ENCODE assay signal across 14 mouse cellular contexts in the genomic region with DNA sequence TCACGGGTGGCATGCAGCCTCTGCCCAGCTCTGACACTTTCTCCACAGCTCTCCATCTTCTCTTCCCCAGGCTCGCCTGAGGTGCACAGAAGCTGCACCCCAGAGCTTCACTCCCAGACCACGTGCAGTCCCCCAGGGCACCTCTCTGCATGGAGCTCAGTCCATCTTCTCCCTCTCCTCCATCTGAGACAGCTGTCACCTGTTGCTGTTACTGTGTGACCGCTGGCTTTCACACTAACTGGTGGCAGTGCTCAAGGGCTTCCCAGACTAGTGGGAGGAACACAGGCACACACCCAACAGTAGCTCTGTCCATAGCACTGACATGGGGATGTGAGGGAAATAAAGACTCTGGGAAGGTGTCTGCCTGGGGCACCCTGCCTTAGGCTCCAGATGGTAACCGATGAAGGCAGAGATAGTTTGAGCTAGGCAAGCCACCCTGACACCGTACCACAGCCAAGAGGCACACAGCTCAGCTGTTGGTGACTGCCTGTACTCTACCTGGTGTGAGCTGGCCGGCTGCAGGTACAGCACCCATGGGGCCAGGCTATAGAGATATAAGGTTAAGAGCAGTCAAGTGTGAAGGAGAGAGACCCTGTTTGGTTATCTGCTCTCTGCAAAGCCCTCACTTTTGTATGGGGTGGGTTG.
DNase-seq lines count a peak whose midpoint lies in the region; ATAC-seq and TF ChIP-seq lines count a peak whose summit lies in the region.
"Had no signal": no experiment of that assay in that cellular context is flagged by ENCODE, and none has a peak within 500 bp of the region (broad histone marks: within the 10 kb centered on the region; RNA-seq: fewer than 3 reads in every experiment).

No protein-coding gene starts in this region.

- no peak for ATAC-seq in heart, embryonic 11.5 days (replicated peaks; ENCODE audit: insufficient number of reproducible peaks, low FRiP score, low TSS enrichment)
- ATAC-seq in liver, embryonic 15.5 days (ENCODE audit: insufficient read depth) = no peak
- ATAC-seq: midbrain, embryonic 13.5 days had no signal

- no peak overlapping the region for H3K4me2 ChIP-seq in heart, embryonic 11.5 days
- H3K4me2 ChIP-seq in liver, embryonic 15.5 days = no peak overlapping the region
- H3K4me2 ChIP-seq: midbrain, embryonic 13.5 days; neural tube, embryonic 13.5 days had no signal

- intact Hi-C loops in heart, postnatal 25 days (cut with DNase I) = loop anchor here (5.0 kb wide), 2 partner anchors 84 to 129 kb away; no protein-coding TSS in a partner anchor

- H3K4me1 ChIP-seq in heart, embryonic 11.5 days (ENCODE audit: control insufficient read depth, insufficient read depth, low read length) = peaks cover 20% of the 10 kb centered on the region
- H3K4me1 ChIP-seq in liver, adult 2 months (ENCODE audit: control insufficient read depth, insufficient read depth, low read length) = peaks cover 6% of the 10 kb centered on the region; the same call in 1 of the 2 replicates
- H3K4me1 ChIP-seq in embryonic facial prominence, embryonic 10.5 days = peaks cover 52% of the 10 kb centered on the region
- H3K4me1 ChIP-seq in liver, embryonic 15.5 days (replicated peaks) = peaks cover 12% of the 10 kb centered on the region
- no peaks in the 10 kb centered on the region for H3K4me1 ChIP-seq in cerebellum, adult 2 months (ENCODE audit: control insufficient read depth, insufficient read depth, low read length)

- 0 out of 2 replicates have a peak overlapping the region, but pooled peaks have one; percentile 86 for H3K27ac ChIP-seq in heart, embryonic 11.5 days (ENCODE audit: low read depth, low read length)
- H3K27ac ChIP-seq in liver, adult 2 months (replicated peaks; ENCODE audit: insufficient read depth, low read depth, low read length) = peak overlapping the region; percentile 96
- H3K27ac ChIP-seq in embryonic facial prominence, embryonic 10.5 days (replicated peaks) = 0 out of 2 replicates have a peak overlapping the region, but pooled peaks have one; percentile 24
- 0 out of 2 replicates have a peak overlapping the region, but pooled peaks have one; percentile 76 for H3K27ac ChIP-seq in liver, embryonic 15.5 days (replicated peaks)
- H3K27ac ChIP-seq in cerebellum, adult 2 months (ENCODE audit: insufficient read depth, low read length) = no peak overlapping the region
- H3K27ac ChIP-seq: left cerebral cortex, adult 2 months; midbrain, embryonic 13.5 days had no signal

- no peak for TF ChIP-seq CTCF in liver, adult 2 months (IDR thresholded peaks at IDR 0.05; ENCODE audit: low read depth, low read length)
- no peak for TF ChIP-seq CTCF in cerebellum, adult 2 months (IDR thresholded peaks at IDR 0.05; ENCODE audit: borderline replicate concordance, insufficient read depth, low read depth, low read length)

- H3K9me3 ChIP-seq in heart, embryonic 11.5 days (replicated peaks; ENCODE audit: control insufficient read depth, low read length) = no peaks in the 10 kb centered on the region
- no peaks in the 10 kb centered on the region for H3K9me3 ChIP-seq in embryonic facial prominence, embryonic 10.5 days
- H3K9me3 ChIP-seq in liver, embryonic 15.5 days (replicated peaks) = no peaks in the 10 kb centered on the region
- H3K9me3 ChIP-seq: midbrain, embryonic 13.5 days; neural tube, embryonic 13.5 days had no signal

- DNase-seq in heart, postnatal 25 days (ENCODE audit: low spot score) = no peak
- DNase-seq in liver, adult 2 months (ENCODE audit: extremely low read depth, low read depth, low spot score) = no peak
- no peak for DNase-seq in liver
- DNase-seq in embryonic facial prominence, embryonic 10.5 days (ENCODE audit: low spot score) = no peak
- no peak for DNase-seq in cerebellum, postnatal 14 days
- no peak for DNase-seq in cerebellum, adult 2 months
- DNase-seq: retina, postnatal 1 day; thymus, adult 18-20 months had no signal

- H3K36me3 ChIP-seq in heart, embryonic 11.5 days (ENCODE audit: control insufficient read depth, insufficient read depth, low read length) = no peaks in the 10 kb centered on the region
- H3K36me3 ChIP-seq in liver, adult 2 months (ENCODE audit: control insufficient read depth, insufficient read depth, low read length) = no peaks in the 10 kb centered on the region
- H3K36me3 ChIP-seq in embryonic facial prominence, embryonic 10.5 days (replicated peaks) = no peaks in the 10 kb centered on the region
- H3K36me3 ChIP-seq in liver, embryonic 15.5 days (replicated peaks) = no peaks in the 10 kb centered on the region
- H3K36me3 ChIP-seq: midbrain, embryonic 13.5 days; neural tube, embryonic 13.5 days had no signal

- 69% methylated on average over 7 of the region's 7 CpGs for WGBS in heart, embryonic 11.5 days (ENCODE audit: insufficient replicate concordance)
- WGBS in liver, adult 2 months = 81% methylated on average over 7 of the region's 7 CpGs
- WGBS in embryonic facial prominence, embryonic 10.5 days = 85% methylated on average over 7 of the region's 7 CpGs
- 46% methylated on average over 7 of the region's 7 CpGs for WGBS in liver, embryonic 15.5 days (ENCODE audit: insufficient replicate concordance)
- 62% methylated on average over 7 of the region's 7 CpGs for WGBS in cerebellum, adult 2 months

- no peak overlapping the region for H3K4me3 ChIP-seq in heart, embryonic 11.5 days (ENCODE audit: low read depth, low read length)
- H3K4me3 ChIP-seq in liver, adult 2 months (ENCODE audit: insufficient read depth, low read depth, low read length) = no peak overlapping the region
- H3K4me3 ChIP-seq in embryonic facial prominence, embryonic 10.5 days = no peak overlapping the region
- H3K4me3 ChIP-seq in liver, embryonic 15.5 days (replicated peaks) = no peak overlapping the region
- no peak overlapping the region for H3K4me3 ChIP-seq in cerebellum, adult 2 months (replicated peaks; ENCODE audit: insufficient read depth, low read depth, low read length)
- H3K4me3 ChIP-seq: erythroblast, embryonic 14.5 days; left cerebral cortex, adult 2 months; midbrain, embryonic 13.5 days; neural tube, embryonic 13.5 days had no signal

- H3K79me2 ChIP-seq in liver, adult 2 months (ENCODE audit: control insufficient read depth, insufficient read depth, low read length) = no peaks in the 10 kb centered on the region

- H3K27me3 ChIP-seq in heart, embryonic 11.5 days (ENCODE audit: control insufficient read depth, insufficient read depth, low read length) = no peaks in the 10 kb centered on the region
- no peaks in the 10 kb centered on the region for H3K27me3 ChIP-seq in liver, adult 2 months (ENCODE audit: control insufficient read depth, insufficient read depth, low read length)
- H3K27me3 ChIP-seq in embryonic facial prominence, embryonic 10.5 days (replicated peaks; ENCODE audit: low read depth, poor library complexity, severe bottlenecking) = no peaks in the 10 kb centered on the region
- no peaks in the 10 kb centered on the region for H3K27me3 ChIP-seq in liver, embryonic 15.5 days
- no peaks in the 10 kb centered on the region for H3K27me3 ChIP-seq in cerebellum, adult 2 months (ENCODE audit: control insufficient read depth, insufficient read depth, low read length)
- H3K27me3 ChIP-seq: midbrain, embryonic 13.5 days; neural tube, embryonic 13.5 days had no signal

- H3K9ac ChIP-seq in heart, embryonic 11.5 days (ENCODE audit: low read depth, low read length) = no peak overlapping the region
- H3K9ac ChIP-seq in liver, adult 2 months (ENCODE audit: low read depth, low read length) = no peak overlapping the region
- H3K9ac ChIP-seq in liver, embryonic 15.5 days = no peak overlapping the region
- H3K9ac ChIP-seq: midbrain, embryonic 13.5 days; neural tube, embryonic 13.5 days had no signal

- TF ChIP-seq POLR2A in liver, adult 2 months (IDR thresholded peaks at IDR 0.05; ENCODE audit: extremely low read depth, insufficient read depth, low read length) = no peak
- TF ChIP-seq POLR2A in cerebellum, adult 2 months (IDR thresholded peaks at IDR 0.05; ENCODE audit: borderline replicate concordance, insufficient read depth, low read length) = no peak
